Mouse (Mus musculus) embryo, embryonic 10.5 days (tissue): ENCODE results near the gene D930048N14Rik.
A peak's percentile ranks its signal among the peaks of the same experiment; 100 is the strongest.
"Not testable (repeated sequence)": the region's sequence is repeated elsewhere in the genome, so short reads cannot be mapped to it uniquely, and the experiment has no call there.

Experiments
- DNase-seq: peaks from one replicate; pipeline ENCODE4 v3.0.0-alpha.2; 2015; ENCODE audit warnings: low spot score

The D930048N14Rik gene

GRCm38 (mm10) chr11:51652889-51653418 is 2.2 kb downstream of the D930048N14Rik start:
- DNase-seq = no peak

GRCm38 (mm10) chr11:51653736-51654135 is 3.0 kb downstream of the D930048N14Rik start:
- no peak for DNase-seq

GRCm38 (mm10) chr11:51654891-51655290 is 4.1 kb downstream of the D930048N14Rik start:
- DNase-seq = no peak

GRCm38 (mm10) chr11:51656798-51657521 is 6.2 kb downstream of the D930048N14Rik start:
- no peak for DNase-seq

GRCm38 (mm10) chr11:51658291-51658690 is 7.5 kb downstream of the D930048N14Rik start:
- DNase-seq = no peak

GRCm38 (mm10) chr11:51658705-51659104 is 8.0 kb downstream of the D930048N14Rik start:
- DNase-seq = no peak

GRCm38 (mm10) chr11:51661867-51662365 is 11.2 kb downstream of the D930048N14Rik start:
- DNase-seq = no peak

- DNase-seq = no peak
Observed at GRCm38 (mm10) chr11:51662632-51663031, 11.9 kb downstream of the D930048N14Rik start.

GRCm38 (mm10) chr11:51664747-51665146 is 14.0 kb downstream of the D930048N14Rik start:
- not testable (repeated sequence) for DNase-seq

GRCm38 (mm10) chr11:51670846-51671245 is 20.1 kb downstream of the D930048N14Rik start:
- no peak for DNase-seq

GRCm38 (mm10) chr11:51671376-51671775 is 20.6 kb downstream of the D930048N14Rik start:
- DNase-seq = no peak

GRCm38 (mm10) chr11:51673291-51673690 is 22.5 kb downstream of the D930048N14Rik start:
- DNase-seq = no peak

- no peak for DNase-seq
Observed at GRCm38 (mm10) chr11:51675386-51675785, 24.6 kb downstream of the D930048N14Rik start.

GRCm38 (mm10) chr11:51677737-51678418 is 27.1 kb downstream of the D930048N14Rik start:
- no peak for DNase-seq

- no peak for DNase-seq
Observed at GRCm38 (mm10) chr11:51679466-51679865, 28.7 kb downstream of the D930048N14Rik start.

- DNase-seq = peak; percentile 92
Observed at GRCm38 (mm10) chr11:51681324-51681975, 30.7 kb downstream of the D930048N14Rik start.

GRCm38 (mm10) chr11:51681976-51682374 is 31.2 kb downstream of the D930048N14Rik start:
- no peak for DNase-seq

GRCm38 (mm10) chr11:51688330-51689328 is 37.9 kb downstream of the D930048N14Rik start, which contains the start of gene 0610009B22Rik:
Gene 0610009B22Rik (minus strand): TSS chr11:51688874.
- DNase-seq = peak; percentile 100

GRCm38 (mm10) chr11:51689343-51689742 is 38.6 kb downstream of the D930048N14Rik start:
- DNase-seq = no peak

GRCm38 (mm10) chr11:51690597-51690996 is 39.8 kb downstream of the D930048N14Rik start:
- DNase-seq = not testable (repeated sequence)

- DNase-seq = no peak
Observed at GRCm38 (mm10) chr11:51694984-51695383, 44.2 kb downstream of the D930048N14Rik start.
